Mouse (Mus musculus) liver, embryonic 14.5 days (tissue): Measurements from ENCODE around the gene Ceacam20.

Experiments
- CTCF ChIP-seq: IDR thresholded peaks from 2 replicates; pipeline ENCODE4 v1.5.1; 2016; ENCODE audit warnings: antibody characterized with exemption, low read depth, control low read depth
- EP300 ChIP-seq: IDR thresholded peaks from 2 replicates; pipeline ENCODE4 v1.6.1; 2016; ENCODE audit warnings: antibody characterized with exemption, low read depth

- TF ChIP-seq CTCF (peak; percentile 88), EP300 (no peak)
These were observed 8.9 kb upstream of the Ceacam20 start for GRCm38 (mm10) chr7:19956341-19956781.
